Mouse (Mus musculus) C2C12 (cell line): Measurements from ENCODE around the gene Mecom. TPM values are rescaled to one million over a fixed set of nuclear protein-coding genes. Genes with fewer than 3 reads are reported as not detected.

Experiments
- H3K27me3 ChIP-seq: one replicate; pipeline ENCODE4 v1.6.1; 2011; ENCODE audit not compliant: control insufficient read depth, insufficient read depth, insufficient read length
- H3K36me3 ChIP-seq: one replicate; pipeline ENCODE4 v1.6.1; 2011; ENCODE audit not compliant: control insufficient read depth, insufficient read depth
- H3K4me3 ChIP-seq: one replicate; pipeline ENCODE4 v1.5.1; 2011; ENCODE audit warnings: mild to moderate bottlenecking, control low read depth; ENCODE audit not compliant: poor library complexity, insufficient read depth, severe bottlenecking
- H3K79me2 ChIP-seq: one replicate; pipeline ENCODE4 v1.6.1; 2011; ENCODE audit not compliant: control insufficient read depth, insufficient read depth
- H3K79me3 ChIP-seq: one replicate; pipeline ENCODE4 v1.6.1; 2011; ENCODE audit warnings: low read depth, control low read depth
- H3ac ChIP-seq: one replicate; pipeline ENCODE3; 2011; ENCODE audit warnings: low read depth; ENCODE audit not compliant: control insufficient read depth, insufficient read length
- CEBPB ChIP-seq: IDR thresholded peaks from one replicate; pipeline ENCODE4 v1.6.1; 2011; ENCODE audit warnings: low read depth, mild to moderate bottlenecking, control low read depth, moderate library complexity
- CTCF ChIP-seq: IDR thresholded peaks from one replicate; pipeline ENCODE4 v1.5.1; 2011; ENCODE audit not compliant: control insufficient read depth, insufficient read depth, insufficient read length
- FOSL1 ChIP-seq: IDR thresholded peaks from one replicate; pipeline ENCODE4 v1.8.0; 2011; ENCODE audit warnings: mild to moderate bottlenecking, low read length; ENCODE audit not compliant: poor library complexity, insufficient read depth, severe bottlenecking
- MAX ChIP-seq: IDR thresholded peaks from one replicate; pipeline ENCODE4 v1.6.1; 2011; ENCODE audit warnings: mild to moderate bottlenecking, control low read depth
- MYOD1 ChIP-seq: IDR thresholded peaks from one replicate; pipeline ENCODE4 v1.6.1; 2011; ENCODE audit warnings: low read depth; ENCODE audit not compliant: control insufficient read depth, insufficient read length
- MYOG ChIP-seq: IDR thresholded peaks from one replicate; pipeline ENCODE4 v1.6.1; 2011; ENCODE audit not compliant: control insufficient read depth, insufficient read length; ENCODE audit errors: extremely low read depth
- USF1 ChIP-seq: IDR thresholded peaks from one replicate; pipeline ENCODE4 v1.6.1; 2011; ENCODE audit warnings: low read depth, mild to moderate bottlenecking, control low read depth, moderate library complexity
- polyA plus RNA-seq: library from polyadenylated mRNA; unstranded; fragments of >200 nt; fragmentation: generic; extraction: Trizol; gene quantifications from one replicate; pipeline ENCODE4 v1.2.1, GENCODE M21; 2012; ENCODE audit warnings: missing spikeins

Gene Mecom
- polyA plus RNA-seq, 1 experiment, result 1.3 TPM

DNA sequence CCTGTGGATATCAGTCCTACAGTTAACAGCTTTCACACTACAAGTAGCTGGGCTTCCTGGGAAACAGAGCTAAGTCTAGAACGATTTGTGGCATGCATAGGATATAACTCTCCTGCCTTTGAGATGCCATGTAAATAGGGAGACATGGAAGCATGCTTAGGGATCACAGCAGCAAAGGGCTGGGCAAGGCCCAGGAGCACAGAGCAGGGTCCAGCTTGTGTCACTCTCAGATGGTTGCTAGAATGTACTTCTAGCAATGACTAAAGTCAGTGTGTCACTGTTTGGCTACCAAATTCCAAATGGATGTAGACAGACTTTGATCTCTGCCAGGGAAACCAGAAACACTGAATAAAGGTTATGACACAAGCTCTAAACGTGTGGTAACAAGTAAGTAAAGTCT is 358.5 kb downstream of the Mecom start:
- no peak for TF ChIP-seq USF1
- no peak for TF ChIP-seq MYOG
- TF ChIP-seq CEBPB, result no peak
- TF ChIP-seq MAX, result no peak
- no peak for TF ChIP-seq CTCF
- no peak for TF ChIP-seq FOSL1
- TF ChIP-seq MYOD1, result no peak
- Histone ChIP-seq H3ac (no peak overlapping the region), H3K79me3 (no peaks in the 10 kb centered on the region), H3K36me3 (no peaks in the 10 kb centered on the region), H3K79me2 (no peaks in the 10 kb centered on the region), H3K27me3 (no peaks in the 10 kb centered on the region), H3K4me3 (no peak overlapping the region)

DNA sequence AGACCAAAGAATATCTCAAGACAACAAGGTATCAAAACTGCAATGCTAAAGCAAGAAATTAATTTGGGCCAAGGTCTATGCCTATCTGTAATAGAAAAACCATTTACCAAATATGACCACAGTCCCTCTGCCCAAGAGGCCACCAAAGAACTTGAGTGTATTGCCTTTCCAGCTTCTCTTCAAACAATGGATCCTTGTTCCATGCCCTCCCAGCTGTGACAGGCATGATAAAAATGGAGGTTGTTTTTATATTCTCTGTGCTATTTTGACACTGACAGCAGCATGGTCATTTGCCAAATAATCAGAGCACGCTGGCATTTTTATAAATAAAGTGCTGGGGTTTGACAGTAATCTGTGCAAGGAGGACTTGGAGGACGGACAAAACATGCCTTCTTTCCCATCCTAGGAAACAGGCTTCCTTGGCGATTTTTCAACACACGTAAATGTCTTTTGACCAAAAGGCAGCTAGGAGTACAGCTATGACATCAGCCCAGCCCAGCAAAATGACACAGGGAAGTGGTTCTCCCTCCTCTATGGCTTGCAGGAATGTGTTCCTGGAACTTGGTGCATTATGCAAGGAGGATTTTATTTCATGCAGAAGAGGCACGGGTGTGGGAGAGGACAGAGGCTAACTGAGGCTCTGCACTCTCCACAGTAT is 359.9 kb downstream of the Mecom start:
- Histone ChIP-seq H3K36me3 (no peaks in the 10 kb centered on the region), H3K79me2 (no peaks in the 10 kb centered on the region), H3ac (no peak overlapping the region), H3K27me3 (no peaks in the 10 kb centered on the region), H3K4me3 (no peak overlapping the region), H3K79me3 (no peaks in the 10 kb centered on the region)
- no peak for TF ChIP-seq MYOD1
- no peak for TF ChIP-seq MYOG
- TF ChIP-seq CEBPB, result no peak
- TF ChIP-seq USF1, result no peak

DNA sequence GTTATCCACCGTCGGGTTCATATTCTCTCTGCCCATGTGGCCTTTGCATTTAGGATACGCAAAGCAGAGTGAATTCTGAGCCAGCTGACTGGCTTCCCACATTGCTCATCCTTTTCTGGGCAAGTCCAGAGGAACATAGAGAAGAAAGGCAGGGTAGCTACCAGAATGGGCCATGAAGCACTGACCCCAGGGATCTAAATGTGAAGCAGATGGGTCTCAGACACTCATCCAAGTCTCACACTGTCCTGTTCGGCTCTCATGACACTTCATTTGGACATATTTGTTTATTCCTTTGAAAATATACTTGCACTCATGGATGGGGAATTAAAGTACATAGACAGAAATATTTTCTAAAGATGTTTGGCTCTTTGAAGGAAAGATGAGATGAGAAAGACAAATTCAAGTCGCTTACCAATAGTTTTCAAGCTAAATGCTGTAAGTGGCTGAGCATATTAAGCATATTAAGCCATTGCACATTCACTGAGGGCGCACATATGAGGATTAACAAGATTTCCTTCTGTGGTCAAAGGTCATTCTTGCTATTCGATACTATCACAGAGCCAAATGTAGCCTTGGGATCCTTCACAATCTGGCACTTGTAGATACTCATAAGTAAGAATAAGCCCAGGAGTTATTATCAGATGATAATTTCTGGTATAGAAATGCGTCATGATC is 365.9 kb downstream of the Mecom start:
- Histone ChIP-seq H3ac (no peak overlapping the region), H3K79me2 (no peaks in the 10 kb centered on the region), H3K36me3 (no peaks in the 10 kb centered on the region), H3K4me3 (no peak overlapping the region), H3K27me3 (no peaks in the 10 kb centered on the region), H3K79me3 (no peaks in the 10 kb centered on the region)
- TF ChIP-seq FOSL1 (no peak), CEBPB (no peak), USF1 (no peak), MYOG (no peak), MYOD1 (no peak), CTCF (no peak), MAX (no peak)

DNA sequence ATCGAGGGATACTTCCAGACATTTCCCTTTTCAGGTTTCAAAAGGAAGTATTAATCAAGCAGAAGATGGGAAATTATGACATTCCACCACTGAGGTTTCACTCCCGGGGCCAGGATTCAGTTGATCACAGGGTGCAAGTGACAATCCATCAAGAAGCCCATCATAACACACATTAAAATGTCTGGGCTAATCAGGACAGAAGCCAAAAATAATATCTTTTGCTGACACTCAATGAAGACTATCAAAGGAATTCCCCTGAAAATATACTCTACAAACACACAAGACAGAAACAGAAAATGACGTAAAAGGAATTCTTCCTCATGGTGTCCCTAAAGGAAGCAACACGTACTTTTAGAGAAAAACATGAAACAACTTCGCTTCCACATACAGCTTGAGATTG is 371.2 kb downstream of the Mecom start:
- Histone ChIP-seq H3K79me2 (no peaks in the 10 kb centered on the region), H3K4me3 (no peak overlapping the region), H3K36me3 (no peaks in the 10 kb centered on the region), H3K79me3 (no peaks in the 10 kb centered on the region), H3ac (no peak overlapping the region), H3K27me3 (no peaks in the 10 kb centered on the region)
- TF ChIP-seq MYOG (no peak), MAX (no peak), MYOD1 (no peak), CTCF (no peak)

DNA sequence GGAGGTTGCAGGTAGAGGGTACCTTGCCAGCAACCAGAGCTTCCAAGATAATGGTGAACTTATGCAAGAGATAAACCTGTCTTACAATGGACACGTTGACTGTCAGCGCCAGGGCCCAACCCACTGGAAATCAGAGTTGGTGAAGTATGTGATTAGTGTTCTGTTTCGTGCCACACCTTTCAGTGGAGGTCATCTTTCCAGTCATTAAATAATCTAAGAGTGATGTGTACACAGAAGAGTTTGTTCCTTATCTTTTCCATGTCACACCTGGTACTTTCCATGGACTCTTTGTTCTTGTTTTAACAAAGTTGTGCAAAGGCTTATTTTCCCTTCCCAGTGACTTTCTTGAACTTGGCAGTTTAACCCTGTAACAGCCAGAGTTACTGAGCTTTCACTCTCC is 374.0 kb downstream of the Mecom start:
- Histone ChIP-seq H3K79me2 (no peaks in the 10 kb centered on the region), H3K36me3 (no peaks in the 10 kb centered on the region), H3ac (no peak overlapping the region), H3K79me3 (no peaks in the 10 kb centered on the region), H3K4me3 (no peak overlapping the region), H3K27me3 (no peaks in the 10 kb centered on the region)
- TF ChIP-seq MAX, result no peak

DNA sequence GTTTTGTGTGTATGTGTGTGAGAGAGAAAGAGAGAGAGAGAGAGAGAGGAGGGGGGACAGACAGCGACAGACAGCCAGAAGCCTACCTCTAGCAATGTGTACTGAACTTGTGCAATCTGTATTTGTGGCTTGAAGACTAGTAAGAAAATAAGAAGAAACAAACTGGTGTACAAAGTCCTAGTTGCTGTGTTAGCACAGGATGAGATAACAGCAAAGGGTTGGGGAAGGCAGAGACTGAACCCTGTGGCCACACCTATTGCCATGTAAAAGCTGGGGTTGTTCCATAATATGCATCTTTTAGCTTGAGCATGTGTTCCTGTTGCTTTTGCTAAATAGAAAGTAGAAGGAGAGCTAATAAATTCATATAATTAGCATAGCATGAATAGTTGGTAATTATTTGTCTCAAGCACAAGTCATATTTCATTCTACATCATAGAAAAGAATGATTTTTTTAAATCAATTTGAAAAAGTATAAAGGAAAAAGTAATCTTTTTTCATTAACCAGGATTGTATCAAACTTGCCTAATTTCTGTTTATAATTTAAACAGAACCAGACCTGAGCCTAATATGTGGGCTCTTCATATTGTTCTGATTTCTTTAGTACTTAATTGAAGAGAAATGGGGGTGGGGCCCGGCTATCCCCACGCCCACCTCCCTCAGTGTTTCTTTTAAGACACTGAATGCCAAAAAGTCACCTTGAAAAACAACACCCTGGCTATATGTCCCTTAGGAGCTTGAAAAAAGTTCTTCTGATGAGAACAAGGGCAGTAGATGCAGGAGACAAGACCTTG is 379.2 kb downstream of the Mecom start:
- Histone ChIP-seq H3ac (no peak overlapping the region), H3K4me3 (no peak overlapping the region), H3K79me3 (no peaks in the 10 kb centered on the region), H3K36me3 (no peaks in the 10 kb centered on the region), H3K79me2 (no peaks in the 10 kb centered on the region), H3K27me3 (no peaks in the 10 kb centered on the region)
- TF ChIP-seq CTCF (no peak), CEBPB (no peak), MAX (no peak), MYOG (no peak)
